7 mouse cellular contexts compared by ENCODE assay signal in the genomic region with DNA sequence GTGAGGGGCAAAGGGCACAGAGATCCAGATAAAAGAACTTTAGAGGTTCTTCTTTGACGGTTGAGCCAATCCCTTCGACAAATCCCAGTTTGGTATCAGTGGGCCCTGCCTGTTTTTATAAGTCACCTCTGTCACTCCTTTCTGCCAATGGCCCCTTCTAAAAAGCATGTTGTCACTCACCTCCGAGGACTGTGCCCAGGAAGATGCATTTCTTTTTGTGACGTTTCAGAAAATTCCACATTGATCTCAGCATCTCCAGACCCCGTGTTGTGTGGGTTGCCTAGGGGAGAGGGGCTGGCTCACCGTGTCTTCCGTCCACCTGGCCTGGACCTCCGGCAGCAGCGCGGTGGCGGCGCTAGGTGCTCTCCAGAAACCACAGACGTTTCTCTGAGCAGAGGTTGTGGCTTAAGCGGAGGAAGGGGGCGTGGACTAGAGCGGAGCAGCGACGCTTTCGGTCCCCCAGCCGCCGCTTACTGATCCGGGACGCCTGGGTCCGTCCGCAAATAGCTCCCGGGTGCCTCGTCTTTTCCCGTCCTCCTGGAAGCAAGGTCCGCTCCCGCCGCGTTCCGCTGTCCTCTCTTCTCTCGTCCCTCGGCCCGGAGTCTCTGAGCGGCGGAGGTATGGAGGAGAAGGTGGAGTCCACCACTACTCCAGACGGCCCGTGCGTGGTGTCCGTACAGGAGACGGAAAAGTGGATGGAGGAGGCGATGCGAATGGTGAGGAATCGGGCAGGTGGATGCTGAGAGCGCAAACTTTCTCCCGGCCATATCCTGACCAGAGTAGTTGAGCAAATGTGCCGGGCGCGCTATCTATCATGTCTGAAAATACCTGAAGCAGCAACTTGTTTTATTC. TPM values are rescaled to one million over a fixed set of nuclear protein-coding genes. Genes with fewer than 3 reads are reported as not detected.
DNase-seq lines count a peak whose midpoint lies in the region; ATAC-seq lines count a peak whose summit lies in the region.

Adat2 (plus strand) TSS at position 249 of the 852 bp plus-strand sequence.
Pex3 (minus strand) TSS at position 497 of the 852 bp plus-strand sequence.

- H3K4me2 ChIP-seq in limb, embryonic 11.5 days (ENCODE audit: low read depth, severe bottlenecking), result peak within 1 kb of the TSS; percentile 62
- peak within 1 kb of the TSS; percentile 61 for H3K4me2 ChIP-seq in midbrain, embryonic 14.5 days (ENCODE audit: low read length)

- peak; percentile 94 for ATAC-seq in limb, embryonic 11.5 days (ENCODE audit: insufficient number of reproducible peaks, low FRiP score, low TSS enrichment, low read depth)
- peak; percentile 93 for ATAC-seq in midbrain, embryonic 14.5 days (ENCODE audit: low FRiP score, low TSS enrichment)

- H3K36me3 ChIP-seq in embryonic facial prominence, embryonic 10.5 days (replicated peaks), result peaks cover 3% of the 10 kb centered on the region; the same call in 1 of the 2 replicates
- no peaks in the 10 kb centered on the region; the same call in 1 of the 2 replicates for H3K36me3 ChIP-seq in limb, embryonic 11.5 days (ENCODE audit: control insufficient read depth, insufficient read depth, low read length)
- H3K36me3 ChIP-seq in midbrain, embryonic 14.5 days (ENCODE audit: control insufficient read depth, insufficient read depth, low read length), result 0 out of 2 replicates have a peak, but pooled peaks cover 2% of the 10 kb centered on the region

- no peaks in the 10 kb centered on the region for H3K27me3 ChIP-seq in embryonic facial prominence, embryonic 10.5 days (replicated peaks; ENCODE audit: low read depth, poor library complexity, severe bottlenecking)
- H3K27me3 ChIP-seq in limb, embryonic 11.5 days (ENCODE audit: control insufficient read depth, insufficient read depth, low read length), result no peaks in the 10 kb centered on the region
- H3K27me3 ChIP-seq in midbrain, embryonic 14.5 days (ENCODE audit: control insufficient read depth, insufficient read depth, low read length), result no peaks in the 10 kb centered on the region

- peaks cover 16% of the 10 kb centered on the region for H3K4me1 ChIP-seq in embryonic facial prominence, embryonic 10.5 days
- H3K4me1 ChIP-seq in limb, embryonic 11.5 days (ENCODE audit: control insufficient read depth, insufficient read depth, low read length), result no peaks in the 10 kb centered on the region
- peaks cover 8% of the 10 kb centered on the region for H3K4me1 ChIP-seq in midbrain, embryonic 14.5 days (ENCODE audit: control insufficient read depth, insufficient read depth, low read length)

- peak within 1 kb of the TSS; percentile 60 for H3K9ac ChIP-seq in limb, embryonic 11.5 days (ENCODE audit: low read length)
- peak within 1 kb of the TSS; percentile 70 for H3K9ac ChIP-seq in midbrain, embryonic 14.5 days (replicated peaks; ENCODE audit: low read length)

- under 1% methylated on average over 51 of the region's 51 CpGs for WGBS in embryonic facial prominence, embryonic 10.5 days
- under 1% methylated on average over 49 of the region's 51 CpGs for WGBS in limb, embryonic 11.5 days
- WGBS in midbrain, embryonic 14.5 days, result under 1% methylated on average over 51 of the region's 51 CpGs

- no peaks in the 10 kb centered on the region for H3K9me3 ChIP-seq in embryonic facial prominence, embryonic 10.5 days
- H3K9me3 ChIP-seq in limb, embryonic 11.5 days (ENCODE audit: control insufficient read depth, low read length), result no peaks in the 10 kb centered on the region
- no peaks in the 10 kb centered on the region for H3K9me3 ChIP-seq in midbrain, embryonic 14.5 days (ENCODE audit: control insufficient read depth, low read length)

- H3K27ac ChIP-seq in embryonic facial prominence, embryonic 10.5 days (replicated peaks), result peak within 1 kb of the TSS; percentile 85
- peak within 1 kb of the TSS; percentile 45; the same call in 1 of the 2 replicates for H3K27ac ChIP-seq in limb, embryonic 11.5 days (replicated peaks; ENCODE audit: low read depth, low read length)
- peak within 1 kb of the TSS; percentile 69 for H3K27ac ChIP-seq in midbrain, embryonic 14.5 days (replicated peaks; ENCODE audit: low read depth, low read length)

- H3K4me3 ChIP-seq in embryonic facial prominence, embryonic 10.5 days, result peak within 1 kb of the TSS; percentile 76
- H3K4me3 ChIP-seq in limb, embryonic 11.5 days (ENCODE audit: low read depth, low read length), result peak within 1 kb of the TSS; percentile 64
- H3K4me3 ChIP-seq in midbrain, embryonic 14.5 days (replicated peaks; ENCODE audit: low read depth, low read length), result peak within 1 kb of the TSS; percentile 62

- DNase-seq in adrenal gland, postnatal 10 days, result peak; percentile 95
- peak; percentile 93 for DNase-seq in embryonic facial prominence, embryonic 10.5 days (ENCODE audit: low spot score)
- peak; percentile 98 for DNase-seq in heart, adult 11 months
- peak; percentile 90 for DNase-seq in kidney, adult 18-20 months
- peak; percentile 95 for DNase-seq in limb, embryonic 11.5 days (ENCODE audit: low spot score)
- DNase-seq in midbrain, embryonic 14.5 days, result peak; percentile 92
- peak; percentile 81 to 89 for DNase-seq in spleen, adult 18-20 months

RNA-seq across cellular contexts. Expression of gene Adat2, which starts in this region (rescaled TPM):
- 1 to 10 TPM; 5.3 to 5.5 TPM for total RNA-seq in adrenal gland, postnatal 10 days (2021)
- 5.2 and 6.1 TPM in 2 replicates for polyA plus RNA-seq in embryonic facial prominence, embryonic 10.5 days (2016; fragmentation: Nextera tagmentation; extraction: Ambion mirVana)
- polyA plus RNA-seq in limb, embryonic 11.5 days (2014; fragmentation: Nextera tagmentation; extraction: Ambion mirVana), result 4.3 and 4.9 TPM in 2 replicates
- 1.8 and 2.7 TPM in 2 replicates for polyA plus RNA-seq in midbrain, embryonic 14.5 days (2014; fragmentation: Nextera tagmentation; extraction: Ambion mirVana)

RNA-seq across cellular contexts. Expression of gene Pex3, which starts in this region (rescaled TPM):
- total RNA-seq in adrenal gland, postnatal 10 days (2021), result 10 to 100 TPM; 51.6 to 54.6 TPM
- 16.3 and 19.8 TPM in 2 replicates for polyA plus RNA-seq in embryonic facial prominence, embryonic 10.5 days (2016; fragmentation: Nextera tagmentation; extraction: Ambion mirVana)
- polyA plus RNA-seq in limb, embryonic 11.5 days (2014; fragmentation: Nextera tagmentation; extraction: Ambion mirVana), result 27.2 and 28.1 TPM in 2 replicates
- 34.7 and 36.1 TPM in 2 replicates for polyA plus RNA-seq in midbrain, embryonic 14.5 days (2014; fragmentation: Nextera tagmentation; extraction: Ambion mirVana)

Comparison
In these comparisons a context has a peak if more than half of its experiments do, and no peak if none do; other contexts are left out.
1. Peak in every context shown above with its lines: DNase-seq, ATAC-seq, H3K4me3 ChIP-seq and H3K27ac ChIP-seq.